Comparison of ENCODE assay signal across 9 mouse cellular contexts in genomic region chr2:28534436-28535262, GRCm38 (mm10). TPM values are rescaled to one million over a fixed set of nuclear protein-coding genes. Genes with fewer than 3 reads are reported as not detected.
DNase-seq lines count a peak whose midpoint lies in the region; ATAC-seq and TF ChIP-seq lines count a peak whose summit lies in the region.
"Had no signal": no experiment of that assay in that cellular context is flagged by ENCODE, and none has a peak within 500 bp of the region (broad histone marks: within the 10 kb centered on the region; RNA-seq: fewer than 3 reads in every experiment).

No protein-coding gene starts in this region.

- H3K4me3 ChIP-seq in layer of hippocampus, adult 2 months: peak overlapping the region; percentile 92
- H3K4me3 ChIP-seq in forebrain, embryonic 15.5 days: peak overlapping the region; percentile 52
- peak overlapping the region; percentile 56 for H3K4me3 ChIP-seq in hindbrain, embryonic 16.5 days (ENCODE audit: low read length)
- peak overlapping the region; percentile 79 for H3K4me3 ChIP-seq in lung, adult 2 months (replicated peaks; ENCODE audit: extremely low read depth, low read depth, low read length)

- peaks cover 88% of the 10 kb centered on the region for H3K4me1 ChIP-seq in forebrain, embryonic 15.5 days
- peaks cover 83% of the 10 kb centered on the region for H3K4me1 ChIP-seq in hindbrain, embryonic 16.5 days (ENCODE audit: control insufficient read depth, insufficient read depth, low read depth, low read length)
- peaks cover 18% of the 10 kb centered on the region for H3K4me1 ChIP-seq in lung, adult 2 months (ENCODE audit: control insufficient read depth, insufficient read depth, low read length)

- no peak for DNase-seq in layer of hippocampus, adult 2 months (ENCODE audit: low spot score in 2 of 2)
- DNase-seq in layer of hippocampus, adult 11-12 months (ENCODE audit: low spot score): no peak
- no peak for DNase-seq in lung, adult 2 months
- DNase-seq in retina, embryonic 14.5 days (ENCODE audit: low spot score): peak; percentile 33
- DNase-seq in natural killer cell, adult 2 months (ENCODE audit: low spot score in 2 of 2): no peak
- no peak for DNase-seq in urinary bladder, adult 2 months (ENCODE audit: low spot score)

- peak overlapping the region; percentile 97 for H3K27ac ChIP-seq in layer of hippocampus, adult 2 months
- peak overlapping the region; percentile 89 for H3K27ac ChIP-seq in forebrain, embryonic 15.5 days (replicated peaks)
- H3K27ac ChIP-seq in hindbrain, embryonic 16.5 days (ENCODE audit: low read depth, low read length): peak overlapping the region; percentile 79

- H3K36me3 ChIP-seq in forebrain, embryonic 15.5 days: no peaks in the 10 kb centered on the region
- no peaks in the 10 kb centered on the region for H3K36me3 ChIP-seq in hindbrain, embryonic 16.5 days (ENCODE audit: control insufficient read depth, insufficient read depth, low read length)

- H3K9me3 ChIP-seq in forebrain, embryonic 15.5 days: no peaks in the 10 kb centered on the region
- H3K9me3 ChIP-seq in hindbrain, embryonic 16.5 days (ENCODE audit: control insufficient read depth, low read length): no peaks in the 10 kb centered on the region

- peak overlapping the region; percentile 84 for H3K4me2 ChIP-seq in forebrain, embryonic 15.5 days (replicated peaks)
- peak overlapping the region; percentile 77 for H3K4me2 ChIP-seq in hindbrain, embryonic 16.5 days (ENCODE audit: low read length)

- TF ChIP-seq POLR2A in lung, adult 2 months (IDR thresholded peaks at IDR 0.05; ENCODE audit: borderline replicate concordance, extremely low read depth, low read depth, low read length): peak; percentile 25; the same call in 1 of the 2 replicates

- TF ChIP-seq CTCF in layer of hippocampus, adult 2 months (conservative IDR thresholded peaks at IDR 0.05): no peak
- no peak for TF ChIP-seq CTCF in lung, adult 2 months (IDR thresholded peaks at IDR 0.05; ENCODE audit: insufficient read depth, low read length)

- H3K27me3 ChIP-seq in forebrain, embryonic 15.5 days: no peaks in the 10 kb centered on the region
- no peaks in the 10 kb centered on the region for H3K27me3 ChIP-seq in hindbrain, embryonic 16.5 days (replicated peaks; ENCODE audit: control insufficient read depth, insufficient read depth, low read length)

- WGBS in forebrain, embryonic 15.5 days: 26% methylated on average over 11 of the region's 11 CpGs
- 17% methylated on average over 10 of the region's 11 CpGs for WGBS in hindbrain, embryonic 16.5 days
- WGBS in lung, adult 2 months: 38% methylated on average over 11 of the region's 11 CpGs

- peak overlapping the region; percentile 71 for H3K9ac ChIP-seq in forebrain, embryonic 15.5 days (replicated peaks)
- H3K9ac ChIP-seq in hindbrain, embryonic 16.5 days (ENCODE audit: low read depth, low read length): peak overlapping the region; percentile 76

- ATAC-seq in forebrain, embryonic 15.5 days (replicated peaks): peak; percentile 24; the same call in 1 of the 2 replicates
- peak; percentile 16 for ATAC-seq in hindbrain, embryonic 16.5 days

RNA-seq across cellular contexts. Expression of gene Ralgds, which starts 21.7 kb away (rescaled TPM):
- 100 to 1,000 TPM; 115 to 139 TPM for total RNA-seq in layer of hippocampus, adult 2 months (2021)
- polyA plus RNA-seq in forebrain, embryonic 15.5 days (2015; fragmentation: Nextera tagmentation; extraction: Ambion mirVana): 84.6 and 87.8 TPM in 2 replicates
- polyA plus RNA-seq in hindbrain, embryonic 16.5 days (2015; fragmentation: Nextera tagmentation; extraction: Ambion mirVana): 75.0 and 84.9 TPM in 2 replicates
- polyA plus RNA-seq in lung, adult 2 months (2012; rRNA removed): 83.5 and 84.1 TPM in 2 replicates
- polyA plus RNA-seq in urinary bladder, adult 2 months (2012; rRNA removed): 50.7 and 65.6 TPM in 2 replicates

RNA-seq across cellular contexts. Expression of gene Cel, which starts 28.6 kb away (rescaled TPM):
- not detected for total RNA-seq in layer of hippocampus, adult 2 months (2021)
- polyA plus RNA-seq in forebrain, embryonic 15.5 days (2015; fragmentation: Nextera tagmentation; extraction: Ambion mirVana): 0.10 TPM in 1 of 2 replicates, not detected in the other
- polyA plus RNA-seq in hindbrain, embryonic 16.5 days (2015; fragmentation: Nextera tagmentation; extraction: Ambion mirVana): not detected in 2 replicates
- polyA plus RNA-seq in lung, adult 2 months (2012; rRNA removed): 0.12 and 3.3 TPM in 2 replicates
- polyA plus RNA-seq in urinary bladder, adult 2 months (2012; rRNA removed): 0.07 and 0.44 TPM in 2 replicates
- total RNA-seq: MEL had no signal

RNA-seq across cellular contexts. Expression of gene Gm10134, which starts 28.8 kb away (rescaled TPM):
- 1 to 10 TPM in 1 of 2 experiments, not detected in 1; 1.2 TPM for total RNA-seq in layer of hippocampus, adult 2 months (2021)
- 0.60 and 0.92 TPM in 2 replicates for polyA plus RNA-seq in forebrain, embryonic 15.5 days (2015; fragmentation: Nextera tagmentation; extraction: Ambion mirVana)
- 2.5 and 2.6 TPM in 2 replicates for polyA plus RNA-seq in hindbrain, embryonic 16.5 days (2015; fragmentation: Nextera tagmentation; extraction: Ambion mirVana)
- 1.1 TPM in 2 replicates for polyA plus RNA-seq in lung, adult 2 months (2012; rRNA removed)
- 0.55 and 1.6 TPM in 2 replicates for polyA plus RNA-seq in urinary bladder, adult 2 months (2012; rRNA removed)
- total RNA-seq: MEL had no signal

RNA-seq across cellular contexts. Expression of gene Gbgt1, which starts 38.0 kb away (rescaled TPM):
- 1 to 10 TPM; 1.8 to 2.2 TPM for total RNA-seq in layer of hippocampus, adult 2 months (2021)
- 0.50 and 0.68 TPM in 2 replicates for polyA plus RNA-seq in forebrain, embryonic 15.5 days (2015; fragmentation: Nextera tagmentation; extraction: Ambion mirVana)
- polyA plus RNA-seq in hindbrain, embryonic 16.5 days (2015; fragmentation: Nextera tagmentation; extraction: Ambion mirVana): 1.7 and 2.0 TPM in 2 replicates
- 5.1 and 5.6 TPM in 2 replicates for polyA plus RNA-seq in lung, adult 2 months (2012; rRNA removed)
- 3.2 and 4.0 TPM in 2 replicates for polyA plus RNA-seq in urinary bladder, adult 2 months (2012; rRNA removed)
- total RNA-seq: MEL had no signal

RNA-seq across cellular contexts. Expression of gene Gtf3c5, which starts 48.9 kb away (rescaled TPM):
- 10 to 100 TPM; 18.2 to 20.7 TPM for total RNA-seq in layer of hippocampus, adult 2 months (2021)
- polyA plus RNA-seq in forebrain, embryonic 15.5 days (2015; fragmentation: Nextera tagmentation; extraction: Ambion mirVana): 41.8 and 42.3 TPM in 2 replicates
- 39.5 and 44.1 TPM in 2 replicates for polyA plus RNA-seq in hindbrain, embryonic 16.5 days (2015; fragmentation: Nextera tagmentation; extraction: Ambion mirVana)
- polyA plus RNA-seq in lung, adult 2 months (2012; rRNA removed): 21.6 and 27.3 TPM in 2 replicates
- 21.3 and 21.7 TPM in 2 replicates for polyA plus RNA-seq in urinary bladder, adult 2 months (2012; rRNA removed)
